Mouse (Mus musculus) kidney, adult 9 months (tissue): ENCODE measurements at regions not wholly inside any gene's neighbourhood (a gene's known extent, or its start where the extent isn't known, plus 50 kb on each side); places are given as distances from the start of the nearest gene placed in this dataset.
A peak's percentile ranks its signal among the peaks of the same experiment; 100 is the strongest.

ENCODE experiments used
- DNase-seq: peaks from one replicate; pipeline ENCODE4 v3.0.0; 2022

DNA sequence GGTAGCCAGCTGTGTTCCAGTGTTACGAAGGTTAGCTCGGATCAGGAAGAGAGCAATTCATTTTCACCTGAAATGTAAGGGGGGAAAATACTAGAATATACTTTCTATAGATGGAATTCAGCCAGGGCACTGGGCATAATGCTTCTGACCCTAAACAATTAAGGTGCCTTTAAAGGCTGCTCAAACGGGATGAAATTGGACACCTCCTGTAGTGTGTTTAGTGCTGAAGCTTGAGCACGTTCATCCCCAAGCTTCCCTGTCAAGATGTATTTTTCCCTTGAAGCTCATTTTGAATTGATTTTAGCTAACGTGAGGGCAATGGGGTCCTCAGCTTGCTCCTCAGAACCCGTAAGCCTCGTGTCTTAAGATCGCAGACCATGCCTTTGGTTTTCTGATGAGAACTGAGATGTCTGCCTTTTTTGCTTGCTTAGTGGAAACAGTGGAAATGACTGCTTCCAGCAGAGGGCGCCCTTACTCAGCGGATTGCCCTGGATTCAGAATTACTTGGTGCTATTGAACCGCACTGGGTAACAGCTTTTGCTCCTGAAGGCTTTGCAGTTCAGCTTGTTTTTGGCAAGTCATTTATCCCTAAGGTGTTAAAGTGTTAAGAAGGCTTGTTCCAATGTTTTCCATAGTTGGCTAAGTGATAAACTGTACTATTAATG is 74.6 kb upstream of the Fermt1 start:
- peak; percentile 53 for DNase-seq

DNA sequence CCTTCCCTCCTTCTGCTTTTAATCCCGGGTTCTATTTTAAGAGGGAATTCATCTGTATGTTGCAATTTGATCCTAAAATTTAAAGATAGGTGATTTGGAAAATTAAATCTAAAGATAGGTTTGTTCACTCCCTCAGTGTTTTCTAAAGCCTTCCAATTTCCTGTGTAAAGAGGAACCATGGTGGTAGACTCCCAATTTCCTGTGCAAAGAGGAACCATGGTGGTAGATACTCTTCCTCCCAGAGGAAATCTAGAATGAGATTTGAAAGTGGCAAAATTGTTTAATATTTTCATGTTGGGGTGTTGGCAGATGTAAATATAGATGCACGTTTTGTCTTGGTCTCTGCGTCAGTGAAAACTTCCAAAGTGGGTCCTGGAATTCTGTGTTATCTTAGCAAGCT is 75.5 kb upstream of the Fermt1 start:
- no peak for DNase-seq

DNA sequence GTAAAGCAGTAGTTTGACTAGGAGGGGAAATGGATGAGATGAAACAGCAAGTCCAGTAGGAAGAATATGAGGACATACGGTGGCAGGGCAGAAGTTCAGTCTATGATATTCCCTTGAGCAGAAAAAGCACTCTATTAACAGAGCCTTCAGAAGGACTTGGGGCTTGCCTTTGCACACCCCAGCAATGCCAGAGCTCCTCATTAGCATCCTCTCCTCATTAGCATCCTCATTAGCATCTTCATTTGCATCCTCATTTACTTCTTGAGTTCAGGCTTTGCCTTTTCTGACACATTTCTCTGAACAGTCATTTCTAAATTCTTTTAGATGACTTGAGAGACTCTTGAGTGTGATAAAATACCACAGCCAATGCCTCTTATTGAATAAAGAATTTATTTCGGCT is 81.3 kb upstream of the Fermt1 start:
- DNase-seq: no peak

DNA sequence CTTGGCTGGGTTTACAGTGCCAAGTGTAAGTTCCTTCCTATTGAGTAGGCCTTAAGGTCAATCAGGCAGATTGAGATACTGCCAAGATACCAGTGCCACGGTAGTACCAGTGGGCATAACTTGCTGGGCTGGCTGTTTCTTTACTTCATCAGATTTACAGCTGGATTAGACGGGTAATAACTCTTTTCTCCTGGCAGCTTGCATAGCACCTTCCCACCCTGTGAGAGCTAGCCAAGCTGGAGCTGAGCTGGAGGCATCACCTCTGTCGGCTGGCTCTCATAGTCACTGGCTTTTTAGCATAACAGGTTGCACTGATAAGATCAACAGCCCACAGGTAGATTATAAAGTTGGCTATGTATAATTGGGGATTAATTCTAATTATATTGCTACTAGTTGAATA is 89.7 kb upstream of the Fermt1 start:
- DNase-seq: peak; percentile 2

DNA sequence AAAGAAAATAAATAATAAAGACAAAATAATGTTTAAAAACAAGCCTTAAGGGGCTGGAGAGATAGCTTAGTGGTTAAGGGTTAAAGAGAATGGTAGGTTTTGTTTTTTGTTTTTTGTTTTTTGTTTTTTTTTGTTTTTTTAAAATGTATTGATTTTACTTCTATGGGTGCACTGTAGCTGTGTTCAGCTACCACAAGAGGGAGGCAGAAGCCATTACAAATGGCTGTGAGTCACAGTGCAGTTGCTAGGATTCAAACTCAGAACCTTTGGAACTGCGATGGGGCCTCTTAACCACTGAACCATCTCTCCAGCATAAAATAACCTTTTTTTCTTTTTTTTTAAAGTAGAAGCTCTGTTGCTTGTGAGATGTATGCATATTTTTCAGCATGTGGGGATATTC is 95.0 kb upstream of the Fermt1 start:
- no peak for DNase-seq

DNA sequence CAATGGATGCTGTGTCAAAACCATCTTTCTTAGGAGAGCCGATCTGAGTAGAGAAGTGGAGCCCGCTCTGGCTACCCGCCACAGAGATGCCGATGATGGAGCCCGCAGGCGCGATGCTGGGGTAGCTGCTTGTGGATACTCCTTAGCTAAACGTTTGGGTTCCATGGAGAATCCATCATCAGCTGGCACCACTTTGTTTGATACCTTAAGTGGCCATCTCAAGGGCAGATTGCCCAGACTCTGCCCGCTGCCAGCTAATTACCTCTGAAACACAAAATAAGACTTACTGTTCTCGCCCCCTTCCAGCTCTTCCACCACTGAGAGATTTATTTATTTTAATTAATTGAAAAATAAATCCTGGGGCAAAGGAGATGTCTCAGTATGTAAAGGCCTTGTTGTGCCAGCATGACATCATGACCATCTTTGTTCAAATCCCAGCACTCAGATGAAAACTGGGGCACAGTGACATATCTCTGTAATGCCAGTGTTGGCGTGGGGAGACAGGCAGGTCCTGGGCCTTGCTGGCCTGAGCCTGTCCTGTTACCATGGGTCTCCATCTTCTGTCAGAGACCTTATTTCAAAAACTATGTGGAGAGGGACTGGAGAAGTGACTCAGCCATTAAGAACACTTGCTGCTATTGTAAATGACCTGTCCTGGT is 132.1 kb upstream of the Fermt1 start:
- DNase-seq: no peak

DNA sequence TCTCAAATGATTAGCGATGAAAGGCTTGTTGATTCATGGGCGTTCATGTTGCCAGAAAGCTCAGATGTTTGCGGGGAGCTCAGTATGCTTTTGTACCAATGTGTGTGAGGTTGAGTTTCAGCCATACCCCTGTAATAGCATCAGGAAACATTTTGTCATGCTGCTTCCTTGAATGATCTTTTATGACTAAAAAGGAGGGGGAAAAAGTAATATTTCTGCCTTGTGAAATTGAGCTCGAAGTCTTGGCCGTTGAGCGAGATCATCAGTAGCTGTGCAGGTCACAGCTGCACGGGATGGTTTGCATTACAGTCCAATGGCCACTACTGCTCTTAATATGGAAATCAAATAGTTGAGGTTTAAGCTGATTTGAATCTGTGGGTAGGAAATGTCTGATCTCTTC is 145.3 kb upstream of the Fermt1 start:
- no peak for DNase-seq

DNA sequence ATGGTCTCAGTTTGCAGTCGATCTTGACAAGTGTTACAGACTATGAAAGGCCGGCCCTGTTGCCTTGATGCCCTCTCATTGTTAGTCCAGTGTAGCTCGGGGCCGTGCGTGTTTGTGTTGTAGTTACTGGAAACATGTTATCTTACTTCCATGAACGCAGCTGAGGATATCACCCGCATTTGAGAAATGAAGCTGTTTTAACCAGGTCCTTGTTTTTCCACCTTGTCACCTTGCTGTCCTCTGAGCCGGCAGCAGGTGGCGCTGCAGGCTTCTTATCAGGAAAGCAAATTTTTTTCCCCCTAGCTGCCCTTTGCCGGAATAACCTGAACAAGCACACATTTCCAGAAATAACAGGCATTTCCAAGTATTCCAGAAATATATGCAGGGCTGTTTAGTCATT is 167.9 kb upstream of the Fermt1 start:
- peak; percentile 57 for DNase-seq

DNA sequence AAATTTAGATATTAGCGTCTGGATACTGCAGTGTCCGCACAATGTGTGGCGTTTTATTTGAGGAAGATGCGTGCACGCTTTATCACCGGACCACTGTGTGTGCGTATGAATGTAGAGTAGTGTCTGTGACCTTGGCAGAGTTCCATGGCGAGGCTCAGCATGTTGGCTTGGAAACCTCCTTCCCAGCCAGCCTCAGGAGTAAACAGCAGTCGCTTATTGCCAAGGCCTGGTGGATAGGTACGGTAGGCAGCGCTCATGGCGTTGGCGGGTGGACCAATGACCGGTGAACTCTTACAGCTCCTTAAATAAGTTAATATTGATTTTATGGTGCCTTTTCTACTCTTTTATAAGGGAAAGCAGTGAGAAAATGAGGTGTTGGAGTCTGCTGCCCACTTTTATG is 172.9 kb upstream of the Fermt1 start:
- no peak for DNase-seq

DNA sequence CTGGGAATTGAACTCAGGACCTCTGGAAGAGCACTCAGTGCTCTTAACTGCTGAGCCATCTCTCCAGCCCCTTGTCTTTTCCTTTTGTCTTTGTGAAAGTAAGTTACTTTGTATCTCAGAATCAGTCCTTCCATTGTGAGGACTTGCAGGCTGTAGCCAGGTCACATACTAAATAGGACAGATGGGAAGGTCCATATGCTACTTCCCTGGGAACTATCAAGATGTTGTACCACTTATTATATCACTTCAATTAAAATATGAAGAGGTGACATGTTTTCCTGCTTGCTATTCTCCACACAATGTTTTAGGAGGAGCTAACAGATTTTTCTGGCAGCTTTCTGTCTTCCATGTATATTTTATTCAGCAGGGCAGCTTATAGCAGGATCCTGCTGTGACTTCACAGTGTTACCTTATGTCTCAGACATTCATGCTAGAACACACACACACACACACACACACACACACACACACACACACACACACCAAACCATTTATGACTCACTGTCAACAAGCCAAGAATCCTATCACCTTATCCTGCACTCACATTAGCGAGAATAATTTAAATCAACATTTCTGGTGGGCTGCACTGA is 179.6 kb upstream of the Fermt1 start:
- no peak for DNase-seq

DNA sequence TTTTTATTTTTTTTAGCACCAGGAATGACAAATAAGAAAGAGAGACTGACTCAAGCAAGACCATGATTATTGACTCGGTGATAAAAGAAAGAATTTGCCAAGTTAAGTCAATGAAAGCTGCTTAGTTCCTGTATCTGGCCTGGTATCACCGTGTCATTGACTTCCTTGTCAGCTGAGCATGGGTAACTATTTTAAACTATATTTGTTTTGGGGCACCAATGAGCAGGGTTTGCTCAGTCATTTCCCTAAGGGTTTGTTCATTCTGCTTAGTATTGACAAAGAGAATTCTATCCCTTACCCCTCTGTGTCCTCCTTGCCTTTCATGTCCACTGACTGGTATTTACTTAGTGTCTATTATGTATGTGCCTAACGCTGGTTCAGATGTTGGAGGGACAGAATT is 189.2 kb upstream of the Fermt1 start:
- no peak for DNase-seq

DNA sequence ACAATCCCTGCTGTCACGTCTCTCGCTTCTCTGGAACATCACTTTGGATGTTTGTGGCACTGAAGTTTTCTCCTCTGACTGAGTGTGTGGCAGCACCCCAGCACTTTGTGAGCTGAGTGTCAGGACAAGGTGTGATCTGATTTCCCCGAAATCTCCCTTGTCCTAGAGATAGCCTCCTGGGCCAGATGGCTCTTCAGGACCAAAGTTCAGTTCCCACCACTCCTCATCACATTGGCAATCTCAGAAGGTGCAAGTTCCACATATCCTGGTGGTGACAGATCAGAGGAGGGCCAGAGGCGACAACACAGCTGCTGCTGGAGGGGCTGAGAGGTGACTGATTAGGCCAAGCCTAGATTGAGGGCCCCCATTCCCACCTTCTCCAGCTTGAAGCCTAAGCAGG is 193.2 kb upstream of the Fermt1 start:
- DNase-seq: no peak

DNA sequence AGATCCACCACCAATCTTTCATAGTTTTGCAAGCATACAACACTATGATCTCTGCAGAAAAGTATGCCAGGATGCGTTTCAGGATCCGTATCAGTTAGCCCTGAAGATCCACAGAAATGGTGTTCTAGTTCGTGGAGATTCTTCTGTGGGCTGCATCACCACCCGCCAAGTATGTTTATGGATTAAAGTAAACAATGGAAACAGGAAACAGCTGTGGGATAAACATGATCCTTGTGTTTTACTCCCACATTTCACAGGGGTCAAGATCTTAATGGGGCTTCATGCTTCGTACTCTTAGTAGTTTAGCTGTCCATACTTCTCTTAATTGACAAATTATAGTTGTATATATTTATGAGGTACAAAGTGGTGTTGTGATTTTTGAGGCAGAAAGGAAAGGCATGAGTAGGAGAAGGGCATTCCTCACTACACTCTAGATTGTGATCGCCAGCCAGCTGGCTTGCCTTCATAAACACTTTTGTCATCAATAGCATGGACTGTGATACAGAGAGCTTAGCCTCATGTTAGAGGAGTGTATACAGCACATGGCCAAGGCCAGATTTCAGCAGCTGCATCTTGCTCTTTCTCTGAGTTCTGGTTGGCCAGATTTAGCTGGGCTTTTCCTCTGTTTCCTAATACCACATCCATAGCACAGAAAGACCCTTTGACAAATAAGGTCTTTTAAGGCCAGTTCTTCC is 195.8 kb upstream of the Fermt1 start:
- no peak for DNase-seq

DNA sequence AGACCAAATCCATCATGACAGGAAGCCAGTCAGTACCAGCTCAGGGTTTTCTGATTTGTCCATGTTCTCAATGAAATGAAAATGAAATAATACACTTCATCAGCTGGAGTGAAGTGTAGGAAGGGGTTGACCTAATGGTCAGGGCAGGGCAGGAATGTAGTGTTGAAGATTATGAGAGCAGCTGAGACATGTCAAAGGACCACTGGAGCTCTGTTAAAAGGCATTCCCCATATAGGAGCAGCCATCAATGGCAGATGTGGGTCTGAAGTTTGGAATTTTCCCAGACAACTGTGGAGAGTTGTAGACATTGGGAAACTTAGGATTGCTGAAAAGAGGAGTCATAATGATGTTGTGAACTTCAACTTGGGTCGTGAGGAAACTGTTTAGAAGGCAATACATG is 206.8 kb upstream of the Fermt1 start:
- no peak for DNase-seq

DNA sequence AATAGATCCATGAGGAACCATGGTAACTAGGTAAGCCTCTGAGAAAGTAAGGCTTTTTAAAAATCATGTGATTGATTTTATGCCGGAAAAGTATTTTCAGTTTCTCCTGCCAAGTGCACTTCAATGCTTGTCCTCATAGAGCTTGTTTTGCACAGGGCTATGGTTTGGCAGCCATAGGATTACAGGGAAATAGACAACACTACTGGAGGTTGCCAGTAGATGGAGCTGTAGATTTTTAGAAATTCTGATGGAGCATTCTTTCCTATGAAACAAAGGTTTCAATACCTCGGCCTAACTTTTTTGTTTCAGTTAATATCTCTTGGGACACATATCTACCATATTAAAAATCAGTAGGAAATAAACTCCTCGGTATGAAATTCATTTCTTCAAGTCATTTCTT is 210.8 kb upstream of the Fermt1 start:
- DNase-seq: peak; percentile 62

DNA sequence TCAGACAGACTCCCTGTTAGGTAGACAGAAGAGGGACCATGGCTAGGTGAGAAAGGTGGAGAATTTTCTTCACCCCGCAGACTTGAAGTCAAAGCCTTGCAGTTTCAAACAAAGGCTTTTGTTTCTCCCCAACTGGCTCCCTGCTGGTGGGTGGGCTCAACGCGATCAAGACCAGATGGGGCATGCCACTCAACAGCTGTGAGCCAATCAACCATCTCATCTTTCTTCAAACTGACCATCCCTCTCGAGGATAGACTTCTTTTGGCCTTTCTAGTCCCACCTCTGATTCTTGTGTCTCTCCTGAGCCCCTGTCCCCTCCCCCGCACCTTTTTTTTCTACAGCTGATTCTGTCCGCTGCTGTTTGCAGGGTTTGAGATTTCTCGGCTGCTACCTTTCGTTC is 212.5 kb upstream of the Fermt1 start:
- no peak for DNase-seq

DNA sequence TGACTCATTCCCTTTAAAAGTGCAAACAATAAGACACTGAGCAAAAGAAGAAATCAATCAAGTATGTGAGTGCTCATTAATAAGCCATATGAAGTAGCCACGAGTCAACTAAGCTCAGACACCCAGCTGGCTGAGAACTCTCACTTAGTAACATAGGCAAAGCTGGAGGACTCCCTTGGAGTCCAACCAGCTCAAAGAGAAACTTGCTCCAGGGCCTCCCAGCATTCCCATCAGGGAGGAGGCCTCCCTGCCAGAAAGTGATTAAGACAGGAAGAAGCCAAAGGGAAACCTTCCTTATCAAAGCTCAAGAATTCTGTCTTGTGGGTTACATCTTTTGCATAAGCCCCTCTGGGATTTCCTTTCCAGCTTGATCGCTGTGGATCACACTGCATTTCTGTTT is 213.7 kb upstream of the Fermt1 start:
- DNase-seq: no peak

DNA sequence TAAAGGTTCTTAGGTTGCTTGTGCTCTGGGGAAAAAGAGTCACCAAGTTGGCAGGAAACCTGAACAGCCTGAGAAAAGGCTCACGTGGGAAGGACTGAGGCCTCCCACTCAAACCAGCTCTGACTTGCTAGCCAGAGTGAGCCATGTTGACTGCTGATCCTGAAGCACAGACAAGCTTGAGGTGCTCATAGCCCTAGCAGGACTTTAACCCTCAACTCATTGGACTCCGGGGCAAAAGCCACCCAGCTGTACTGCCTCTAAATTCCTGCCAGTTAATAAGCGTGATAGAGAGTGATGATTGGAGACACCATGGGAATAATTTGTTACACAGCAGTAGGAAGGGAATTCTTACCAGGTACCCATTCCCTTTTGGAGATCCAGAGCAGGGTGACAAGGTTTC is 230.7 kb upstream of the Fermt1 start:
- peak; percentile 90 for DNase-seq

DNA sequence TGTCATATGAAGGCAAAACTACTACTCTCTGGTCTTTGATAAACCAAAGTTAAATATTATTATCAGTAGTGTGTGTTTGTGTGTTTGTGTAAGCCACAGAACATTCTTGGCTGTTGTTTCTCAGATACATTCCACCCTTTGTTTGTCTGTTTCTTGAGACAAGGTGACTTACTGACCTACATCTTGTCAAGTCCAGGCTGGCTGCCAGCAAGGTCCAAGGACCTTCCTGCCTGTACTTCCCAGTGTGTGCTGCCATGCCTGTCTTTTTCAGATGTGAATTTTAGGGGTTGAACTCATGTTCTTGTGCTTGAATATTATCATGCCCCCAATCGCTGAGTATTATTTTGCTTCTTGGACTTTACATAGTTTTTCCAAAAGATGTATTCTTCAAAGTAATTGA is 235.5 kb upstream of the Fermt1 start:
- DNase-seq: peak; percentile 77

DNA sequence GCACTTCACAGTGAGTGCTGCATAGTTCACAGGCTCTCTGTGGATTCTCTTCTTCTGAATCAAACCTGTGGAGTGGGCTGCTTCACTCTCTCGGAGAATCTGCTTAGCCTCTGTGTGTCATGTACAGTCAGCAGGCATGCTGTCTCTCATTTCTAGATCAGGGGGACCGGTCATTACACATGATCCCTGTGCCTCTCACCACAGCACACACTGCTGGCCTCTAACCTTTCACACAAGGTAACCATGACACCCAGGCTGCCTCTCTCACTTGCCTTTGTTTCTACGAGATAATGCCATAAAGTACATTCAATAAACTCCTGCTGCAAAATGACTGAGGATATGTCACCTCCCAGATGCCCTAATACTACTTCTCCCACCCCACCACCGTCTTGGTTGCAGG is 237.2 kb upstream of the Fermt1 start:
- DNase-seq: no peak

DNA sequence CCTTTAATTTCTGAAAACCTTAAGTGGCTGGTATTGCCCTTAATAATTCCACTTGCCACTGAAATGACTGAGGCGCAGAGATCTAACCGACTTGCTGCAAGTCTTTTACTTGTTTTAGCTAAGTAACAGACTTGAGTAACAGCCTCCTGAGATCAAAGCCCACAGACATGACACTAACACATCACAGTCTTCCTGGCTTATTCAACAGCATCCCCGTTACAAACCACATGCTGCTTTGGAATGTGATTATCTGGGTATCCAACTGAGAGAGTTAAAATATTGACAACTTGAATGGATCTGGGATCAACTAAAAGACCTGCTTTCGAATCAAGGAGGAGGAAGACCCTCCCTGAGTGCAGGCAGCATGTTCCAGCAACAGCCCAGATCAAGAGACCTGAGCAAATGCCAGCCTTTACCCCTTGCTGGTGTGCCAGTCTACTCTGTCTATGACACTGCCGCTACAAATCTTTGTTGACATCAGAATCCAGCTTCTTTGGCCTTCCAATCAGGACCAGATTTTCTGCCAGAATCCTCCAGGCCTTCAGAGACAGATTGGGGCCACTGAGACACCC is 258.7 kb upstream of the Fermt1 start:
- DNase-seq: no peak

DNA sequence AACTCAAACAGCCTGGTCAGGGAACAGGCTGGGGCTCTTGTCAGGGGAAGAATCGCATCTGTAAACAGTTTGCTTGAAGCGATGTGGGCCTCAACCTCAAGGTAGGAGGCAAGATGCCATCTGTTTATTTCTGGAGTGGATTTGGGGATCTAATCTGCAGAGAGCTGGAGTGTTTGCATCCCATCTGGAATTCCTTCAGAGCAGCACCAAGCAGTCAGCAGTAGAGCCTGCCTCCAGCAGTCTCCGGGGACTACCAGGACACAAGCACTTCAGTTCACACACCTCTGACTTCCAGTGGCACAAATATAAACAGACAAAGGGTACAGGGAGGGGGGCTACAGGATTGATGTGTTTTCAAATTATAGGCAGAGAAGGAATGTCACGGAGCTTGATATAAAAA is 262.8 kb upstream of the Fermt1 start:
- DNase-seq: no peak

DNA sequence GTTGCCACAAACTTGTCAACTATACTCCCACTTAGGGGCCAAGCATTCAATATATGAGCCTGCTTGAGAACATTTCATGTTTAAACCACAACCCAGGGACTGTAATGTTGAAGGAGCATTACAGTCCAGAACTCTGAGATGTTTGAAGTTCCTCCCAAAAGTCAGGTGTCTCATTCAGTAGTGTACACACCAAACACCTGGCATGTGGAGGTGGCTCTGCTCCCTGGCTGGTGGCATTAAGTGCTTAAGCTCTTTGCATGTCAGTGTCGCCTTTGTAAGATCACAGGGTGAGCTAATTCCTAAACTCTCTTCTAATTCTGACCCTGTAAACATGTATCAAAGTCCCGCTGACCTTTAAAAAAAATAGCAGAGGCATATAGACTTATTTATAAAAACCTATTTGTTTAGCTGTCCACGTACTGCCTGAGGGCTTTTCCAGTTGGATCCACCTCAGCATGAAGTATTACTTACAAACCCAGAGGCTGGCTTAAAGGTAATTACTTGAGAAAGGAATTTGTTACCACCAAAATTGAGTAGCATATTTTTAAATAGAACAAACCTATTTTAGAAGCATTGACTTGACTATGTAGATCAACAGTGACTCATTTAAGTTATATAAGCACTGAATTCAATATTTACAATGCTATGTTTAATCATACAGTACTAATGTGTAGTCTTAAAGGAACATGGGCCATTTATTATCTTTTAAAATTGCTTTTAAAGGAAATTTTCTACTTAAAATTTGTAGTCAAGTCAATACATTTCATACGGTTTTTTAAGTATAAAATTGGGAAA is 276.3 kb upstream of the Fermt1 start:
- DNase-seq: no peak
